Mouse (Mus musculus): ENCODE measurements around the gene Chpf. TPM values are rescaled to one million over a fixed set of nuclear protein-coding genes. Genes with fewer than 3 reads are reported as not detected.

Gene Chpf
- polyA plus RNA-seq, 1 experiment from 2014 or later, result 24.6 TPM

DNA sequence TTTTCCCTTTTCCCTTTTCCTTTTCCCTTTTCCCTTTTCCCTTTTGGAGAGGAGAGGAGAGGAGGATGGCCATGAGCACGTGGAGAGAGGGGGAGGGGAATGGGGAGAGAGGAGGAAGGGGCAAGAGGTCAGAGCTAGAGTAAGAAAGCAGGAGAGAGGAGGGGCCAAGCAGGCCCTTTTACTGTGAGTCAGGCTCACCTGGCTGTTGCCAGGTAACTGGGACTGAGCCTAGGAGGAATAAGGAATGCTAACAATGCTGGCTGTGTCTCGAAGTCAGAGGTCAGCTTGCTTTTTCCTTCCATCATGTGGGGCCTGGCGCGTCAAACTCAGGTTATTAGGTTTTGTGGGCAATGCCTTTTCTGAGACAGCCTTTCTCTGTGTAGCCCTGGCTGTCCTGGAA lies 38.9 kb upstream of the Chpf start:
- no peak overlapping the region for H3K4me3 ChIP-seq (ENCODE audit: low read depth, low read length)
- 43% methylated on average over 3 of the region's 4 CpGs for WGBS
- H3K4me1 ChIP-seq (replicated peaks; ENCODE audit: control insufficient read depth, insufficient read depth), result peaks cover 6% of the 10 kb centered on the region; the same call in 1 of the 2 replicates
- no peak overlapping the region for H3K4me2 ChIP-seq (replicated peaks; ENCODE audit: low read depth)
- no peak overlapping the region for H3K27ac ChIP-seq (replicated peaks)
- H3K9me3 ChIP-seq (ENCODE audit: control insufficient read depth, low read length), result no peaks in the 10 kb centered on the region
- H3K27me3 ChIP-seq (ENCODE audit: control insufficient read depth, insufficient read depth, low read length), result no peaks in the 10 kb centered on the region
- peak; percentile 42; the same call in 1 of the 2 replicates for ATAC-seq (ENCODE audit: low FRiP score, low TSS enrichment)
- TF ChIP-seq CTCF (IDR thresholded peaks at IDR 0.05; ENCODE audit: low read depth) (no peak), EP300 (optimal IDR thresholded peaks at IDR 0.05) (no peak)
- no peaks in the 10 kb centered on the region for H3K36me3 ChIP-seq (ENCODE audit: control insufficient read depth, insufficient read depth, low read length)
- peak; percentile 59 for DNase-seq (ENCODE audit: low spot score)
- H3K9ac ChIP-seq (ENCODE audit: low read length), result no peak overlapping the region

GRCm38 (mm10) chr1:75516703-75517380 lies 37.7 kb upstream of the Chpf start:
- no peaks in the 10 kb centered on the region for H3K36me3 ChIP-seq (ENCODE audit: control insufficient read depth, insufficient read depth, low read length)
- H3K27me3 ChIP-seq (ENCODE audit: control insufficient read depth, insufficient read depth, low read length), result no peaks in the 10 kb centered on the region
- H3K4me2 ChIP-seq (replicated peaks; ENCODE audit: low read depth), result no peak overlapping the region
- no peak overlapping the region for H3K4me3 ChIP-seq (ENCODE audit: low read depth, low read length)
- H3K9me3 ChIP-seq (ENCODE audit: control insufficient read depth, low read length), result no peaks in the 10 kb centered on the region
- TF ChIP-seq CTCF (IDR thresholded peaks at IDR 0.05; ENCODE audit: low read depth), result no peak
- no peak for TF ChIP-seq EP300 (optimal IDR thresholded peaks at IDR 0.05)
- ATAC-seq (ENCODE audit: low FRiP score, low TSS enrichment) (no peak), DNase-seq (ENCODE audit: low spot score) (no peak)
- no peak overlapping the region for H3K9ac ChIP-seq (ENCODE audit: low read length)
- H3K27ac ChIP-seq (replicated peaks), result no peak overlapping the region
- 0 out of 2 replicates have a peak, but pooled peaks cover 6% of the 10 kb centered on the region for H3K4me1 ChIP-seq (replicated peaks; ENCODE audit: control insufficient read depth, insufficient read depth)
- WGBS, result 65% methylated on average over 15 of the region's 15 CpGs

GRCm38 (mm10) chr1:75512550-75512949 lies 33.4 kb upstream of the Chpf start:
- Histone ChIP-seq H3K4me1 (replicated peaks; ENCODE audit: control insufficient read depth, insufficient read depth) (no peaks in the 10 kb centered on the region; the same call in 1 of the 2 replicates), H3K4me3 (ENCODE audit: low read depth, low read length) (no peak overlapping the region), H3K9me3 (ENCODE audit: control insufficient read depth, low read length) (no peaks in the 10 kb centered on the region), H3K27ac (replicated peaks) (no peak overlapping the region), H3K27me3 (ENCODE audit: control insufficient read depth, insufficient read depth, low read length) (no peaks in the 10 kb centered on the region), H3K36me3 (ENCODE audit: control insufficient read depth, insufficient read depth, low read length) (no peaks in the 10 kb centered on the region), H3K4me2 (replicated peaks; ENCODE audit: low read depth) (no peak overlapping the region), H3K9ac (ENCODE audit: low read length) (no peak overlapping the region)
- DNase-seq (ENCODE audit: low spot score), result no peak
- ATAC-seq (ENCODE audit: low FRiP score, low TSS enrichment), result no peak
- TF ChIP-seq CTCF (IDR thresholded peaks at IDR 0.05; ENCODE audit: low read depth), result no peak
- WGBS, result 90% methylated on average over 3 of the region's 3 CpGs

DNA sequence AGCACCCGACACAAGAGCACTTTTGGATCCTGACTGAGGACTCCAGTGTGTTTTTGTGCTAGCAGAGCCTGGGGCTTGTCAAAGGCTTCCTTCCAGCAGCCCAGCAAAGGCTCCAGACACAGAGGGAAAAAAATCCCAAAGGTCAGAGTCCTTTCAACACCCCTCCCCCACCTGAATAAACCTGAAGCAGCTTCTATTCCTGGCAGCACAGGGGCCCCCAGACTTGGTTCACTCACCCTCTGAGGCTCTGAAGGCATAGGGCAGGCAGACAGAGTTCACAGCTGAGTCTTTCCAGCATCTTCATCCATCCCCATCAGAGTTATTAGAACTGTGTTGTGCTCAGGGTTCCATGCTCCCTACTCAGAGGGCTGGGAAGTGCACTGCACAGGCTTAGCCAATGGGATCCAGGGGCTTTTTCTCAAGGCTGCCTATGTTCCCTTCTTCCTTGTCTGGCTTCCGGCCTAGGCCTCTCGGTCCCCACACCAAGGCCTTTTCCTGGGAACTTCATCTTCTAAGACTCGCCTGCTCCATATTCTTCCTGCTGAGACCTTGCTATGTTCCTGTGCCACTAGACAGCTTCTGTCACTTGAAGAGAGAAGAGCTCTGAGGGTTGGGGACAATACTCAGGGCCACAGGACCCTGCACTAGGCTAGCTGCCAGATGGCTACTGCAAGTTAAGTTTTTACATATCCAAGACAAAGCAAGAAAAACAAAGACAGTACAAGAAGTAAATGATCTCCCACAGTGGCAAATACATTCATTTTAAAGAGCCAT lies 32.5 kb upstream of the Chpf start:
- no peak overlapping the region for H3K4me3 ChIP-seq (ENCODE audit: low read depth, low read length)
- 0 out of 2 replicates have a peak overlapping the region, but pooled peaks have one; percentile 30 for H3K27ac ChIP-seq (replicated peaks)
- no peak overlapping the region; the same call in 1 of the 2 replicates for H3K9ac ChIP-seq (ENCODE audit: low read length)
- 49% methylated on average over 4 of the region's 4 CpGs for WGBS
- no peaks in the 10 kb centered on the region for H3K36me3 ChIP-seq (ENCODE audit: control insufficient read depth, insufficient read depth, low read length)
- H3K4me1 ChIP-seq (replicated peaks; ENCODE audit: control insufficient read depth, insufficient read depth), result no peaks in the 10 kb centered on the region; the same call in 1 of the 2 replicates
- H3K4me2 ChIP-seq (replicated peaks; ENCODE audit: low read depth), result no peak overlapping the region
- DNase-seq (ENCODE audit: low spot score) (peak; percentile 61), ATAC-seq (ENCODE audit: low FRiP score, low TSS enrichment) (peak; percentile 46)
- TF ChIP-seq EP300 (optimal IDR thresholded peaks at IDR 0.05) (no peak), CTCF (IDR thresholded peaks at IDR 0.05; ENCODE audit: low read depth) (no peak)
- no peaks in the 10 kb centered on the region for H3K9me3 ChIP-seq (ENCODE audit: control insufficient read depth, low read length)
- H3K27me3 ChIP-seq (ENCODE audit: control insufficient read depth, insufficient read depth, low read length), result no peaks in the 10 kb centered on the region

- 74% methylated on average over 5 of the region's 5 CpGs for WGBS
- no peak for TF ChIP-seq EP300 (optimal IDR thresholded peaks at IDR 0.05)
- no peak for TF ChIP-seq CTCF (IDR thresholded peaks at IDR 0.05; ENCODE audit: low read depth)
These were observed 31.0 kb upstream of the Chpf start for GRCm38 (mm10) chr1:75510154-75510553.

GRCm38 (mm10) chr1:75509586-75509985 lies 30.5 kb upstream of the Chpf start:
- no peak overlapping the region for H3K27ac ChIP-seq (replicated peaks)
- no peak for DNase-seq (ENCODE audit: low spot score)
- no peak overlapping the region for H3K4me3 ChIP-seq (ENCODE audit: low read depth, low read length)
- no peaks in the 10 kb centered on the region for H3K36me3 ChIP-seq (ENCODE audit: control insufficient read depth, insufficient read depth, low read length)
- no peaks in the 10 kb centered on the region; the same call in 1 of the 2 replicates for H3K4me1 ChIP-seq (replicated peaks; ENCODE audit: control insufficient read depth, insufficient read depth)
- TF ChIP-seq CTCF (IDR thresholded peaks at IDR 0.05; ENCODE audit: low read depth) (no peak), EP300 (optimal IDR thresholded peaks at IDR 0.05) (no peak)
- ATAC-seq (ENCODE audit: low FRiP score, low TSS enrichment), result no peak
- 0 out of 2 replicates have a peak overlapping the region, but pooled peaks have one; percentile 13 for H3K9ac ChIP-seq (ENCODE audit: low read length)
- no peaks in the 10 kb centered on the region for H3K9me3 ChIP-seq (ENCODE audit: control insufficient read depth, low read length)
- H3K4me2 ChIP-seq (replicated peaks; ENCODE audit: low read depth), result no peak overlapping the region
- no peaks in the 10 kb centered on the region for H3K27me3 ChIP-seq (ENCODE audit: control insufficient read depth, insufficient read depth, low read length)
- 61% methylated on average over 20 of the region's 20 CpGs for WGBS

More at GRCm38 (mm10) chr1:75510154-75510553, 31.0 kb upstream of the Chpf start:
- Histone ChIP-seq H3K27me3 (ENCODE audit: control insufficient read depth, insufficient read depth, low read length) (no peaks in the 10 kb centered on the region), H3K9ac (ENCODE audit: low read length) (no peak overlapping the region), H3K4me2 (replicated peaks; ENCODE audit: low read depth) (no peak overlapping the region), H3K27ac (replicated peaks) (no peak overlapping the region), H3K9me3 (ENCODE audit: control insufficient read depth, low read length) (no peaks in the 10 kb centered on the region), H3K4me3 (ENCODE audit: low read depth, low read length) (no peak overlapping the region), H3K36me3 (ENCODE audit: control insufficient read depth, insufficient read depth, low read length) (no peaks in the 10 kb centered on the region), H3K4me1 (replicated peaks; ENCODE audit: control insufficient read depth, insufficient read depth) (no peaks in the 10 kb centered on the region; the same call in 1 of the 2 replicates)
- ATAC-seq (ENCODE audit: low FRiP score, low TSS enrichment) (no peak), DNase-seq (ENCODE audit: low spot score) (no peak)

All from stomach, postnatal 0 days (tissue).